Mouse (Mus musculus): ENCODE measurements around the gene Sod1. TPM values are rescaled to one million over a fixed set of nuclear protein-coding genes. Genes with fewer than 3 reads are reported as not detected.

Sod1 gene
- total and polyA plus RNA-seq, 3 experiments, result 532 to 1,226 (median 634) TPM

- H3K27ac ChIP-seq (ENCODE audit: insufficient read depth, low read depth), result no peak overlapping the region
- H3K9me3 ChIP-seq (replicated peaks; ENCODE audit: low read length), result no peaks in the 10 kb centered on the region
- no peak for TF ChIP-seq ZC3H11A (IDR thresholded peaks at IDR 0.05; ENCODE audit: low read depth, low read length)
- no peak for TF ChIP-seq JUN (IDR thresholded peaks at IDR 0.05; ENCODE audit: insufficient read depth, low read depth, low read length)
- no peak for TF ChIP-seq TCF12 (IDR thresholded peaks at IDR 0.05; ENCODE audit: low read depth, low read length)
- no peak for TF ChIP-seq GABPA (IDR thresholded peaks at IDR 0.05; ENCODE audit: insufficient replicate concordance, low read depth, low read length)
- no peaks in the 10 kb centered on the region for H3K79me2 ChIP-seq (replicated peaks; ENCODE audit: control insufficient read depth, extremely low read depth, insufficient read depth, poor library complexity, severe bottlenecking)
- H3K4me2 ChIP-seq (ENCODE audit: insufficient read depth, low read depth, poor library complexity, severe bottlenecking), result no peak overlapping the region
- in situ Hi-C loops (cut with MboI; ENCODE audit: low pct_ligation_motif_present, low pct_unique_long_range_greater_than_20kb, low sequenced_read_pairs) (no loop called here), dilution Hi-C loops (cut with MboI; ENCODE audit: extremely low pct_ligation_motif_present, extremely low pct_unique_long_range_greater_than_20kb, low sequenced_read_pairs) (no loop called here)
- H3K36me3 ChIP-seq (replicated peaks in 1 of 2; ENCODE audit: control insufficient read depth in 1 of 2, insufficient read depth in 1 of 2, low read length in 1 of 2), result peaks cover 55 to 92% of the 10 kb centered on the region in 2 experiments
- no peak overlapping the region for H3K4me3 ChIP-seq (replicated peaks in 1 of 3; ENCODE audit: low read depth in 2 of 3, low read length in 2 of 3, poor library complexity in 1 of 3)
- no peak for DNase-seq (ENCODE audit: extremely low read depth)
- no peak overlapping the region for H3K9ac ChIP-seq (ENCODE audit: insufficient read depth, low read depth)
- H3K27me3 ChIP-seq (replicated peaks), result no peaks in the 10 kb centered on the region
- H3K4me1 ChIP-seq (ENCODE audit: control insufficient read depth in 1 of 2, insufficient read depth in 2 of 2), result no peaks in the 10 kb centered on the region
Observed at GRCm38 (mm10) chr16:90239128-90239746, 18.7 kb downstream of the Sod1 start.

- no peak overlapping the region for H3K27ac ChIP-seq (ENCODE audit: insufficient read depth, low read depth)
- no peaks in the 10 kb centered on the region for H3K9me3 ChIP-seq (replicated peaks; ENCODE audit: low read length)
- H3K4me3 ChIP-seq (replicated peaks in 1 of 3; ENCODE audit: low read depth in 2 of 3, low read length in 2 of 3, poor library complexity in 1 of 3), result no peak overlapping the region
- H3K9ac ChIP-seq (ENCODE audit: insufficient read depth, low read depth), result no peak overlapping the region
- no peak overlapping the region for H3K4me2 ChIP-seq (ENCODE audit: insufficient read depth, low read depth, poor library complexity, severe bottlenecking)
- H3K79me2 ChIP-seq (replicated peaks; ENCODE audit: control insufficient read depth, extremely low read depth, insufficient read depth, poor library complexity, severe bottlenecking), result no peaks in the 10 kb centered on the region
- H3K4me1 ChIP-seq (ENCODE audit: control insufficient read depth in 1 of 2, insufficient read depth in 2 of 2), result no peaks in the 10 kb centered on the region
- no peak for TF ChIP-seq TBP (conservative IDR thresholded peaks at IDR 0.05; ENCODE audit: low read depth, low read length)
- no peak for TF ChIP-seq MAZ (IDR thresholded peaks at IDR 0.05; ENCODE audit: low read depth, low read length)
- TF ChIP-seq BHLHE40 (IDR thresholded peaks at IDR 0.05; ENCODE audit: low read depth, low read length), result no peak
- TF ChIP-seq MAFK (IDR thresholded peaks at IDR 0.05; ENCODE audit: insufficient replicate concordance, low read length), result no peak
- no peak for TF ChIP-seq IRF4 (IDR thresholded peaks at IDR 0.05; ENCODE audit: low read depth, low read length)
- TF ChIP-seq EP300 (IDR thresholded peaks at IDR 0.05; ENCODE audit: low read length), result no peak
- TF ChIP-seq E2F4 (IDR thresholded peaks at IDR 0.05; ENCODE audit: insufficient replicate concordance, low read depth, low read length), result no peak
- no peak for TF ChIP-seq MYC (IDR thresholded peaks at IDR 0.05; ENCODE audit: low read depth, low read length)
- no peak for TF ChIP-seq MAX (IDR thresholded peaks at IDR 0.05; ENCODE audit: low read length)
- no peak for TF ChIP-seq NRF1 (IDR thresholded peaks at IDR 0.05; ENCODE audit: low read depth, low read length)
- TF ChIP-seq ZKSCAN1 (IDR thresholded peaks at IDR 0.05; ENCODE audit: borderline replicate concordance, low read depth, low read length), result no peak
- no peak for TF ChIP-seq RCOR1 (conservative IDR thresholded peaks at IDR 0.05; ENCODE audit: low read depth, low read length)
- no peak for TF ChIP-seq NELFE (IDR thresholded peaks at IDR 0.05; ENCODE audit: low read depth, low read length)
- TF ChIP-seq CHD2 (IDR thresholded peaks at IDR 0.05; ENCODE audit: low read length), result no peak
- TF ChIP-seq ZC3H11A (IDR thresholded peaks at IDR 0.05; ENCODE audit: low read depth, low read length), result no peak
- TF ChIP-seq SMC3 (IDR thresholded peaks at IDR 0.05; ENCODE audit: low read depth, low read length), result no peak
- TF ChIP-seq ELF1 (IDR thresholded peaks at IDR 0.05; ENCODE audit: low read depth, low read length), result no peak
- no peak for TF ChIP-seq USF1 (IDR thresholded peaks at IDR 0.05; ENCODE audit: low read depth, low read length)
- no peak for TF ChIP-seq PAX5 (IDR thresholded peaks at IDR 0.05; ENCODE audit: low read length)
- TF ChIP-seq MXI1 (IDR thresholded peaks at IDR 0.05; ENCODE audit: low read depth, low read length), result no peak
- no peak for DNase-seq (ENCODE audit: extremely low read depth)
- no peaks in the 10 kb centered on the region for H3K27me3 ChIP-seq (replicated peaks)
- in situ Hi-C loops (cut with MboI; ENCODE audit: low pct_ligation_motif_present, low pct_unique_long_range_greater_than_20kb, low sequenced_read_pairs) (no loop called here), dilution Hi-C loops (cut with MboI; ENCODE audit: extremely low pct_ligation_motif_present, extremely low pct_unique_long_range_greater_than_20kb, low sequenced_read_pairs) (no loop called here)
- H3K36me3 ChIP-seq (replicated peaks in 1 of 2; ENCODE audit: control insufficient read depth in 1 of 2, insufficient read depth in 1 of 2, low read length in 1 of 2), result peaks cover 66 to 94% of the 10 kb centered on the region in 2 experiments
Observed at GRCm38 (mm10) chr16:90241875-90242274, 21.3 kb downstream of the Sod1 start.
